Mouse (Mus musculus) kidney, adult 2 months (tissue): Measurements from ENCODE around the gene Gadl1.

Source experiments
- CTCF ChIP-seq: fragments of 200-500 bp; conservative IDR thresholded peaks from 2 replicates; pipeline ENCODE4 v1.5.1; 2011; ENCODE audit warnings: low read depth, mild to moderate bottlenecking, control low read depth, low read length, moderate library complexity, mixed read lengths; ENCODE audit not compliant: insufficient read depth, insufficient read length
- POLR2A ChIP-seq: fragments of 200-500 bp; IDR thresholded peaks from one replicate; pipeline ENCODE4 v1.6.1; 2011; ENCODE audit warnings: low read depth, low read length, control low read depth

- TF ChIP-seq CTCF (no peak), POLR2A (no peak)
Measured at GRCm38 (mm10) chr9:115867277-115867676, 42.0 kb upstream of the Gadl1 start.
